Mouse (Mus musculus) stomach, embryonic 16.5 days (tissue): ENCODE measurements around the gene Arl5b. TPM values are rescaled to one million over a fixed set of nuclear protein-coding genes. Genes with fewer than 3 reads are reported as not detected.

ENCODE experiments used
- ATAC-seq: fragments of 200-750 bp; cut with Nextera tagmentation; 2 replicates; pipeline ENCODE4 v1.8.0; 2017; ENCODE audit warnings: moderate number of reproducible peaks, moderate TSS enrichment; ENCODE audit not compliant: insufficient read depth, low FRiP score
- H3K27ac ChIP-seq: fragments of 300-500 bp; sonication (generic); 2 replicates; pipeline ENCODE4 v1.5.1; 2014; ENCODE audit warnings: low read length
- H3K27me3 ChIP-seq: fragments of 300-500 bp; sonication (generic); 2 replicates; pipeline ENCODE4 v1.6.1; 2014; ENCODE audit warnings: low read length, control low read depth, mixed read lengths; ENCODE audit not compliant: control insufficient read depth, insufficient read depth
- H3K36me3 ChIP-seq: fragments of 300-500 bp; sonication (generic); 2 replicates; pipeline ENCODE4 v1.6.1; 2014; ENCODE audit warnings: low read length; ENCODE audit not compliant: control insufficient read depth, insufficient read depth
- H3K4me1 ChIP-seq: fragments of 300-500 bp; sonication (generic); 2 replicates; pipeline ENCODE4 v1.6.1; 2014; ENCODE audit warnings: low read length, control low read depth, mixed read lengths; ENCODE audit not compliant: control insufficient read depth, insufficient read depth
- H3K4me2 ChIP-seq: fragments of 300-500 bp; sonication (generic); 2 replicates; pipeline ENCODE4 v1.6.1; 2014; ENCODE audit warnings: low read depth, low read length, mixed read lengths
- H3K4me3 ChIP-seq: fragments of 300-500 bp; sonication (generic); replicated peaks from 2 replicates; pipeline ENCODE4 v1.5.1; 2014; ENCODE audit warnings: mild to moderate bottlenecking, low read length
- H3K9ac ChIP-seq: fragments of 300-500 bp; sonication (generic); 2 replicates; pipeline ENCODE4 v1.6.1; 2014; ENCODE audit warnings: low read length
- H3K9me3 ChIP-seq: fragments of 300-500 bp; sonication (generic); replicated peaks from 2 replicates; pipeline ENCODE4 v1.6.1; 2016; ENCODE audit warnings: low read length, control low read depth; ENCODE audit not compliant: control insufficient read depth
- WGBS: fragments of 180-500 bp; shearing (Covaris S2); extraction: QIAGEN DNeasy Blood & Tissue Kit; methylation state at CpG from one replicate; pipeline ENCODE4 v1.1.7; 2014; 5-methylcytosine and 5-hydroxymethylcytosine counted together
- polyA plus RNA-seq: library from polyadenylated mRNA; unstranded; fragments of >200 nt; fragmentation: Nextera tagmentation; extraction: Ambion mirVana; gene quantifications from 2 replicates; pipeline ENCODE4 v1.2.1, GENCODE M21; 2015

Gene Arl5b
- polyA plus RNA-seq, 1 experiment from 2014 or later: 24.0 TPM

DNA sequence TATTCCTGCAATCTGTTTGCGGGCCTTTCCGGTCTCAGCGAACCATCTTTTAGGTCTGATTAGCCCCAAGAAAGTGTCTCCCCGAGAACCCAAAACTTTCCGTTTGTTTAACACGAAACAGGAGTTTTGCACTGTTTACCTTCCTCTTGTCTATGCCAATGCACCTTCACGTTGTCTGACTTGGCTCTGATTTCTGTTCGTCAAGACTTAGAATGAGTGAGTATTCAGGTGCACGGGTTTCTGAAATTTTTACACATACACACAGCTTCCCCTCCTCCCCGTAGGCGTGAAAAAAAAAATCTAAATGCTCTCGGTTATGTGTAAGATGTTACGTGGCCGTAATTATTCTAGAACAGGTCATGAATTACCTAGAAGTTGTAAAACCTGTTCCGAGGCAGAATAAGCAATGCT, 6.6 kb downstream of the Arl5b start:
- Histone ChIP-seq H3K4me3 (peak overlapping the region; percentile 90), H3K27me3 (no peaks in the 10 kb centered on the region), H3K4me1 (peaks cover 21% of the 10 kb centered on the region), H3K27ac (peak overlapping the region; percentile 96), H3K4me2 (peak overlapping the region; percentile 71), H3K9ac (peak overlapping the region; percentile 96), H3K9me3 (no peaks in the 10 kb centered on the region), H3K36me3 (no peaks in the 10 kb centered on the region)
- under 1% methylated on average over 15 of the region's 15 CpGs for WGBS
- ATAC-seq: no peak

DNA sequence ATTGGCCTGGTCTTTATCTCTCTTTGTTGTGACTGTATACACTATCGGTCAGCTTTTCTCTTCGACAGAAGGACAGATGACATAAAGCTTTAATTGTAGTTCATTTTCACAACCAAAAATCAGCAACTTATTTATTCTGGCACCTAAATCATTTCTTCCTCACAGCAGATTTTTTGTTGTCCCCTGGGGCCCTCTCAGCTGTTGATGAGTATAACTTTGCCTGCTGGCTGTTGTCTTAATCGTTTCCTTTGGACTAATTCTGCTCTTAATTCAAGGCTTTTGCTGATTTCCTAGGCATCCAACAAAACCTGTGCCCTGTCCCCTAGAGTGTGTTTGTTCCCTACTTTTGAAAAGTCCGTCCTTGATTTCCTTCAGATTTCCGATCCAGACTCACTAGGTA, 9.0 kb downstream of the Arl5b start:
- H3K9ac ChIP-seq: no peak overlapping the region
- 82% methylated on average over 5 of the region's 5 CpGs for WGBS
- no peaks in the 10 kb centered on the region for H3K9me3 ChIP-seq
- no peaks in the 10 kb centered on the region for H3K36me3 ChIP-seq
- no peak for ATAC-seq
- H3K27ac ChIP-seq: no peak overlapping the region
- H3K4me3 ChIP-seq: no peak overlapping the region
- peaks cover 21% of the 10 kb centered on the region for H3K4me1 ChIP-seq
- H3K27me3 ChIP-seq: no peaks in the 10 kb centered on the region
- H3K4me2 ChIP-seq: no peak overlapping the region

DNA sequence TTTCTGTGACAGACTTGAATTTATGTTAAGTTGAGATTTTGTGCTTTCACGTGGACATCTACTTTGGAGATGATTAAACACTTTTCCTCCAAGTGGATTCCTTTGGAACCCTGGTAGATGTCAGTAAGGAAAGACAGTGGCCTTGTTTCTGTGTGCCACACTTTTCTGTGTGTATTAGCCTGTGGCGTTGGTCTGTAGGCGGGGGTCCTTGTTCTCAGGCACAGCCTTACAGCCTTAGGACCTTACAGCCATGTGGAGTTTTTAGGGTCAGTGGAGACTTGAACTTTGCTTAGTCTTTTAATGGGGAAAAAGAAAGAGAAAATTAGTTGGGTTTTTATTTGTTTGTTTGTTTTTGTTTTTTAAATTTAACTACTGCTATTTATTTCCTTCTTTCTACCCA, 11.7 kb downstream of the Arl5b start:
- no peak for ATAC-seq
- Histone ChIP-seq H3K27ac (no peak overlapping the region), H3K9me3 (no peaks in the 10 kb centered on the region), H3K27me3 (no peaks in the 10 kb centered on the region), H3K36me3 (no peaks in the 10 kb centered on the region), H3K4me3 (no peak overlapping the region), H3K4me1 (peaks cover 18% of the 10 kb centered on the region), H3K9ac (no peak overlapping the region), H3K4me2 (no peak overlapping the region)
- WGBS: 71% methylated on average over 3 of the region's 3 CpGs

DNA sequence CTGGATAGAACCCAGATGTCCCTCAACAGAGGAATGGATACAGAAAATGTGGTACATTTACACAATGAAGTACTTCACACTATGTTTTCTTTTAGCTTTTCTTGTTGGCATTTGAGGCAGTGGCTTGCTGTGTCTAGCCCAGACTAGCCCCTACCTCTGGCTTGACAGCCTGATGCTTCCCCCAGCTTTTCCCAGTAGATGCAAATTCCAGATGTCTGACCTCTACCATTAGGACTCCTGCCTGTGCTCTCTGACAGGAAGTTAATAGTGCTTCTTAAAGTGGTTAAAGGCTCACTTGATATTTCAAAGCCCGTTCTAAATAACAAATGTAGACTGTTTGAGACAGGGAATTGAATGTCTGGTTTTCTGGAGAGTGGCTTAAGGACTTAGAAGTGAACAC, 14.6 kb downstream of the Arl5b start:
- H3K4me3 ChIP-seq: no peak overlapping the region
- H3K4me1 ChIP-seq: 0 out of 2 replicates have a peak, but pooled peaks cover 2% of the 10 kb centered on the region
- 0 out of 2 replicates have a peak, but pooled peaks cover 6% of the 10 kb centered on the region for H3K36me3 ChIP-seq
- H3K4me2 ChIP-seq: no peak overlapping the region
- no peak for ATAC-seq
- H3K9me3 ChIP-seq: no peaks in the 10 kb centered on the region
- H3K27me3 ChIP-seq: no peaks in the 10 kb centered on the region
- H3K9ac ChIP-seq: no peak overlapping the region
- WGBS: 35% methylated on average over 1 of the region's 1 CpGs
- no peak overlapping the region for H3K27ac ChIP-seq

DNA sequence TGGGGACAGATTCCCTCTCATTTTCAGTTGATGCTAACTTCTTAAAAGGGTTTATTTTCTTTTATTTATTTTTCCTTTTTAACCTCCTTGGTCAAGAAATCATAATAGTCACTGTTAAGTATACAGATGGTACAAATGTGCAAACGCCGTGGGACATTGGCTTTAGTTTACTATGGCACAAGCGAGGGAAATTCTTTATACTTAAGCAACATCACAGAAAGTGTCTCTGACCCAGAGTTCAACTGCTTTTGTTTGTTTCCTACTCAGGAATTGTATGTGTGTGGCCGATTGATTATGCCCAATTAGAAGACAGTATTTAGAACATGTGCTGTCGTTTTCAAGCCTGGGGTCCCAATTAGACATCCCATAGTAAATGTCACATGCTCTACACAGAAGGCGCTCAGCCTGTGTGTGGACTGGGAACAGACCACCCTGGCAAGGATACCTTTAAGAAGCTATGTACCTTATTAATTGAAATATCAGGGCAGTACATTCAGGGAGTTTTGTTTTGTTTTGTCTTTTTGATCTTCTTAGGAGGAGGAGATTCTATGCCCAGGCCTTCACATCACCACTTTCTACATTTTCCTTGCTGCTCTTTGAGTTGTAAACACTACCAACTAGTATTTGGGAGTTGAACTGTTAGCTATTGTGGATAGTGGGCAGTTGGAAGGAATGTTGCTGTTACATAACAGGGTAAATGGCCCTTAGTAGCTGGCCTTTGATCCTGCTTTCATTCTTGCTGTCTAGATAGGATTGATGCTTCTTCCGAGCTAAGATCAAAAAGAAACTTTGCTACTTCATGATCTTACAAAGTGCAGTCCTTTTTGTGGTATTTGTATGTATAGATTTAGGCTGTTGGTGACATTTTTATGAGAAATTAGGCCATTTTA, 15.4 kb downstream of the Arl5b start:
- no peak overlapping the region for H3K4me3 ChIP-seq
- H3K27ac ChIP-seq: no peak overlapping the region
- no peaks in the 10 kb centered on the region for H3K9me3 ChIP-seq
- H3K4me1 ChIP-seq: no peaks in the 10 kb centered on the region
- WGBS: 64% methylated on average over 7 of the region's 7 CpGs
- H3K27me3 ChIP-seq: no peaks in the 10 kb centered on the region
- H3K9ac ChIP-seq: no peak overlapping the region
- no peak overlapping the region for H3K4me2 ChIP-seq
- no peak for ATAC-seq
- H3K36me3 ChIP-seq: peaks cover 6% of the 10 kb centered on the region; the same call in 1 of the 2 replicates

DNA sequence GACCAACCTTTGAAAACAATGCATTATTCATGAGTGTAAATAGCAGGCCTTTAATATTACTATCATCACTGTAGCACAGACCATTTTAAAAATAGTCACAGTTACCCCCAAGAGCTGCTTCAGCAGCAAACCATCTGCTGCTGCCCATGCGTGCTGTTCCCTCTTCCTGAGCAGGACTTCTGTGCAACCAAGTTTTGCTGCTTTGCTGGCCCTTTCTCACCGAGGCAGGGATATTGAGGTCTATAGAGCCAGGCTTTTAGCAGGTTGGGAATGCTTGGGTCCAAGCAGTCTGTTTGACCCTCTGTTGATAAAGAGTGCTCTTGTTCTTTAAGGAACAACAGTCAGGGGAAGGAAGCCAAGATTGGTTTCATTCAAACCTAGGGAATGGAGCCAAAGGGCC, 16.3 kb downstream of the Arl5b start:
- no peaks in the 10 kb centered on the region for H3K9me3 ChIP-seq
- H3K27ac ChIP-seq: no peak overlapping the region
- H3K4me1 ChIP-seq: no peaks in the 10 kb centered on the region
- ATAC-seq: no peak
- H3K9ac ChIP-seq: no peak overlapping the region
- WGBS: 67% methylated on average over 2 of the region's 2 CpGs
- H3K4me2 ChIP-seq: no peak overlapping the region
- H3K27me3 ChIP-seq: no peaks in the 10 kb centered on the region
- no peak overlapping the region for H3K4me3 ChIP-seq
- H3K36me3 ChIP-seq: peaks cover 6% of the 10 kb centered on the region; the same call in 1 of the 2 replicates

DNA sequence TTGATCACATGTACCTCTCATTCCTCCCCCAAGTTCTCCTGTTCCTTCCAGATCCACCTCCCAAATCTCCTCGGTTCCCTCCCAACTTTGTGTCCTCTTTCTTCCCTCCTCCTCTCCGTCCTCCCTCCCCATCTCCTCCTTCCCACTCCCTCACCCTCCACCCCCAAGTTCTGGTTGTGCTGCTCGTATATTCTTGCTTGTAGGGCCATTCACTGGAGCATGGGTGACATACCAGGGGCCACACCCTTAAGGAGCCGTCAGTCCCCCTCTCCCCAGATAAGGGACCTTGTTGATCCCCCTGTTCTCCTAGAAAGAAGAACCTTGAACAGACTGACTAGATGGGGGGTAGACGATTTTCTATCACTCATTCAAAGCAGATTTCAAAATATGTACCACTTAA, 17.9 kb downstream of the Arl5b start:
- no peak overlapping the region for H3K4me2 ChIP-seq

DNA sequence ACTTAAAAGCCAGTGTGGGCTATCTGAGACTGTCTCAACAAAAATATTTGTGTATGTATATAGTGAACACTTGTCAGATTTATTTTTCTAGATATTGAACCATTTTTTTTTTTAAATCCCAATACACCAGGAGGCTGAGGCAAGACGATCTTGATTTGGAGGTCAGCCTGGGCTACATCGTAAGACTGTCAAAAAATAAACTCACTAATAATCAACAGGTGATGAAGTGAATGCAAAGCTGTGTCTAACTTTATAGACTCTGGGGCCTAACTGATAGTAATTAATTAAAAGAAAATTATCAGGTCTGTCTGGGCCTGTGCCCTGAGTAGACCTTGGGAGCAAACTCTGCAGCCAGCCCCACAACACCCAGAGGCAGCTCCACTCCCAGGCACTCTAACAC, 34.5 kb downstream of the Arl5b start:
- H3K27ac ChIP-seq: no peak overlapping the region
- peaks cover 20% of the 10 kb centered on the region for H3K36me3 ChIP-seq
- H3K27me3 ChIP-seq: no peaks in the 10 kb centered on the region
- H3K4me1 ChIP-seq: no peaks in the 10 kb centered on the region
- H3K9me3 ChIP-seq: no peaks in the 10 kb centered on the region
- H3K4me2 ChIP-seq: no peak overlapping the region
- ATAC-seq: no peak
- no peak overlapping the region for H3K9ac ChIP-seq
- WGBS: 98% methylated on average over 2 of the region's 2 CpGs
- no peak overlapping the region for H3K4me3 ChIP-seq

More for the DNA sequence above, 17.9 kb downstream of the Arl5b start:
- Histone ChIP-seq H3K36me3 (peaks cover 6% of the 10 kb centered on the region; the same call in 1 of the 2 replicates), H3K27me3 (no peaks in the 10 kb centered on the region), H3K4me1 (no peaks in the 10 kb centered on the region), H3K9me3 (no peaks in the 10 kb centered on the region), H3K9ac (no peak overlapping the region), H3K4me3 (no peak overlapping the region), H3K27ac (no peak overlapping the region)
- 72% methylated on average over 5 of the region's 5 CpGs for WGBS
- no peak for ATAC-seq

DNA sequence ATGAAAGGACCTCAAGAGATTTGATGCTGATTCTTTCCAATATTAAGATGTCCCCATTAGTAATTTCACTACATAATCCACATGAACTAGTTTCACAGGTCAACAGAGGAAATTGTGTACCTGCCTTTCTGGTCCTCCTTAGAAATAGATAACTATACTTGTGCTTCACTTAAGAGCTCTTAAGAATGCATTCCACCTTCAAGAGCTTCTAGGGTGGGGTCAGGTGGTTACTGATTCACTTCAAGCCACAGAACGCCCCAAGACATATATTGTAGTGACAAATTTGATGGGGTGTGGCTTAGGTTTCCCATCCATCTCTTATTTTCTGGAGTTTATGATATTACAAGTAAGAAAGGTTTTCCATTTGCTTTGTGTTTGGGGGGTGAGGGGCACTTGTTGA, 38.1 kb downstream of the Arl5b start:
- Histone ChIP-seq H3K27ac (no peak overlapping the region), H3K4me3 (no peak overlapping the region), H3K9ac (no peak overlapping the region), H3K4me2 (no peak overlapping the region), H3K36me3 (peaks cover 18% of the 10 kb centered on the region; the same call in 1 of the 2 replicates), H3K9me3 (no peaks in the 10 kb centered on the region), H3K4me1 (no peaks in the 10 kb centered on the region), H3K27me3 (no peaks in the 10 kb centered on the region)
- ATAC-seq: no peak
- WGBS: 74% methylated on average over 1 of the region's 1 CpGs
